Mouse (Mus musculus) liver, adult (tissue): ENCODE measurements around the gene Ppip5k2.

Experiments used
- GATA4 ChIP-seq: IDR thresholded peaks from 2 replicates; pipeline ENCODE4 v1.6.1; 2014; ENCODE audit warnings: mild to moderate bottlenecking, low read length; ENCODE audit not compliant: insufficient replicate concordance

Gene Ppip5k2

GRCm38 (mm10) chr1:97769294-97769903, 812 bp downstream of the Ppip5k2 start:
- TF ChIP-seq GATA4 = peak; percentile 59; the same call in 1 of the 2 replicates

GRCm38 (mm10) chr1:97768906-97769293, 1.3 kb downstream of the Ppip5k2 start:
- no peak for TF ChIP-seq GATA4

GRCm38 (mm10) chr1:97768089-97768488, 2.1 kb downstream of the Ppip5k2 start:
- no peak for TF ChIP-seq GATA4

GRCm38 (mm10) chr1:97761477-97761876, 8.7 kb downstream of the Ppip5k2 start:
- TF ChIP-seq GATA4 = no peak

- TF ChIP-seq GATA4 = no peak
Observed at GRCm38 (mm10) chr1:97760598-97760997, 9.6 kb downstream of the Ppip5k2 start.

GRCm38 (mm10) chr1:97759841-97760240, 10.4 kb downstream of the Ppip5k2 start:
- TF ChIP-seq GATA4 = no peak

- TF ChIP-seq GATA4 = no peak
Observed at GRCm38 (mm10) chr1:97754392-97754791, 15.8 kb downstream of the Ppip5k2 start.

- no peak for TF ChIP-seq GATA4
Observed at GRCm38 (mm10) chr1:97753216-97753615, 17.0 kb downstream of the Ppip5k2 start.

GRCm38 (mm10) chr1:97748163-97748562, 22.0 kb downstream of the Ppip5k2 start:
- no peak for TF ChIP-seq GATA4

- TF ChIP-seq GATA4 = no peak
Observed at GRCm38 (mm10) chr1:97746261-97746660, 23.9 kb downstream of the Ppip5k2 start.

GRCm38 (mm10) chr1:97745712-97746111, 24.5 kb downstream of the Ppip5k2 start:
- TF ChIP-seq GATA4 = no peak

- no peak for TF ChIP-seq GATA4
Observed at GRCm38 (mm10) chr1:97743063-97743462, 27.1 kb downstream of the Ppip5k2 start.

- TF ChIP-seq GATA4 = no peak
Observed at GRCm38 (mm10) chr1:97729339-97729738, 40.9 kb downstream of the Ppip5k2 start.

- no peak for TF ChIP-seq GATA4
Observed at GRCm38 (mm10) chr1:97726730-97727129, 43.5 kb downstream of the Ppip5k2 start.

GRCm38 (mm10) chr1:97718440-97718839, 51.8 kb downstream of the Ppip5k2 start:
- TF ChIP-seq GATA4 = no peak

- TF ChIP-seq GATA4 = no peak
Observed at GRCm38 (mm10) chr1:97714334-97714868, 55.8 kb downstream of the Ppip5k2 start.

- TF ChIP-seq GATA4 = no peak
Observed at GRCm38 (mm10) chr1:97710520-97710919, 59.7 kb downstream of the Ppip5k2 start.
